Mouse (Mus musculus) Muller cell, postnatal 12 days (primary cell): ENCODE results near the gene Nup43.
A peak's percentile ranks its signal among the peaks of the same experiment; 100 is the strongest.

Source experiments
- DNase-seq: peaks from one replicate; pipeline ENCODE4 v3.0.0-alpha.2; 2015; ENCODE audit errors: inconsistent ontology term

Gene Nup43

GRCm38 (mm10) chr10:7686902-7687301 is 19.6 kb downstream of the Nup43 start:
- no peak for DNase-seq

GRCm38 (mm10) chr10:7695286-7695685 is 28.0 kb downstream of the Nup43 start:
- DNase-seq = no peak

GRCm38 (mm10) chr10:7700120-7700519 is 32.8 kb downstream of the Nup43 start:
- DNase-seq = no peak

GRCm38 (mm10) chr10:7702586-7702985 is 35.3 kb downstream of the Nup43 start:
- DNase-seq = no peak

- DNase-seq = no peak
These were observed 42.8 kb downstream of the Nup43 start for GRCm38 (mm10) chr10:7710121-7710520.

- no peak for DNase-seq
These were observed 45.2 kb downstream of the Nup43 start for GRCm38 (mm10) chr10:7712506-7712905.

GRCm38 (mm10) chr10:7715056-7715455 is 47.8 kb downstream of the Nup43 start:
- DNase-seq = no peak

GRCm38 (mm10) chr10:7725751-7726500 is 58.6 kb downstream of the Nup43 start, which contains the start of gene Katna1:
Gene Katna1, plus strand, starts transcription at chr10:7726000.
- peak; percentile 96 for DNase-seq

GRCm38 (mm10) chr10:7726501-7726812 is 59.2 kb downstream of the Nup43 start:
- DNase-seq = peak; percentile 3

GRCm38 (mm10) chr10:7727011-7727410 is 59.7 kb downstream of the Nup43 start:
- peak; percentile 13 for DNase-seq
